Mouse (Mus musculus) megakaryocyte, embryonic 14.5 days (primary cell): ENCODE data around the gene Zmynd15. TPM values are rescaled to one million over a fixed set of nuclear protein-coding genes. Genes with fewer than 3 reads are reported as not detected.
"Not testable (repeated sequence)": the region's sequence is repeated elsewhere in the genome, so short reads cannot be mapped to it uniquely, and the experiment has no call there.

ENCODE experiments used
- H3K27me3 ChIP-seq: replicated peaks from 2 replicates; pipeline ENCODE3; 2012; ENCODE audit warnings: inconsistent platforms
- H3K36me3 ChIP-seq: replicated peaks from 2 replicates; pipeline ENCODE3; 2012; ENCODE audit warnings: low read length, inconsistent platforms, mixed read lengths
- H3K4me1 ChIP-seq: 2 replicates; pipeline ENCODE4 v1.6.1; 2012; ENCODE audit warnings: inconsistent platforms
- H3K4me3 ChIP-seq: replicated peaks from 2 replicates; pipeline ENCODE3; 2012; ENCODE audit warnings: moderate library complexity, mild to moderate bottlenecking, inconsistent platforms
- H3K9me3 ChIP-seq: 2 replicates; pipeline ENCODE4 v1.6.1; 2012; ENCODE audit warnings: inconsistent platforms
- FLI1 ChIP-seq: IDR thresholded peaks from 2 replicates; pipeline ENCODE4 v1.6.1; 2012; ENCODE audit warnings: low read length, inconsistent platforms, mixed read lengths
- GATA1 ChIP-seq: IDR thresholded peaks from 3 replicates; pipeline ENCODE4 v1.6.1; 2012; ENCODE audit warnings: mixed read lengths, low read length, inconsistent platforms, borderline replicate concordance
- polyA plus RNA-seq: library from polyadenylated mRNA; stranded (reverse); fragments of >175 nt; gene quantifications from 2 replicates; pipeline ENCODE4 v1.2.3, GENCODE M21; 2012; ENCODE audit warnings: low replicate concordance; ENCODE audit not compliant: insufficient read depth

The Zmynd15 gene
- polyA plus RNA-seq = 2.1 and 3.6 TPM in 2 replicates

DNA sequence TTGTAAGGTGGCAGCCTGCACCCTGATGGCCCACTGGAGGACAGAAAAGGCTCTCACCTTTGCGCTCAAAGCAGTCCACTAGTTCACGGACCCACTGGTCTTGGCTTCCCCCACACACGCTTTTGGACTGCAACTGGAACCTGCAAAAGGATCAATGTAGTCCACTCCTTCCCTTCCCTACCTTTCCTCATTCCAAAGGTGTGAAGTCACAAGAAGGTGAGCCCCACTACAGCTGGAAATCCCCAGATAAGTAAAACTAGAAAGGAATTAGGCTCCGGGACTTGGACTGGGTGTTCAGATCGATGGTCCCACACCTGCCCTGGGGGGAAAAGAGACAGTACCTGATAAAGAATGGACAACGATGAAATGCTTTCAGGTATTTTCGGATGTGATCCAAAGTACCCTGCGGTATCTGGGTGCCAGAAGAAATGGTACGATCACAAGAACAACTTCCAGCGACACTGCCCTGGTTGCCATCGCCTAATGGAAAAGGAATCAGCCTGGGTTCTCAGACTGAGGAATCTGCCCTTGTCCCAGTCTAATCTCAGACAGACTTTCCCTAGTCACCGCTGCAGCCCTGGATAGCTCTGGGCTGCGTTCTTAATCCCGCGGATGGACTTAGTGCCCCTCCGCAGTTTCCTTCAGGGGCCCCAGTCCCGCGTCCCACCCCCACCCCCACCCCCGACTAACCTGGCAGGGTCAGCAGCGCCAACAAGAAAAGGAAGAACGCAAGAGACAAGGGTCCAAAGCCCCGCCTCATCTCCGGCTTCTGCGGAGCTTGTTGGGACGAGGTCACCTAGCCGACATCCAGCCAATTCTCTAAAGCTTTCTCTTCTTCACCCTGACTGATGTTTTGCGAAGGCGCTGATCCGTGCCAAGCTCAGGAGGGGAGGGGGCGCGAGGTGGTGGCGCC is at the start of gene Zmynd15:
Zmynd15 (plus strand) TSS at position 746 of the 913 bp plus-strand sequence.
- no peak for TF ChIP-seq GATA1
- TF ChIP-seq FLI1 = no peak
- H3K36me3 ChIP-seq = peaks cover 11% of the 10 kb centered on the region
- peak within 1 kb of the TSS; percentile 91 for H3K4me3 ChIP-seq
- peaks cover 53% of the 10 kb centered on the region for H3K27me3 ChIP-seq
- peaks cover 23% of the 10 kb centered on the region for H3K4me1 ChIP-seq
- peaks cover 23% of the 10 kb centered on the region for H3K9me3 ChIP-seq

DNA sequence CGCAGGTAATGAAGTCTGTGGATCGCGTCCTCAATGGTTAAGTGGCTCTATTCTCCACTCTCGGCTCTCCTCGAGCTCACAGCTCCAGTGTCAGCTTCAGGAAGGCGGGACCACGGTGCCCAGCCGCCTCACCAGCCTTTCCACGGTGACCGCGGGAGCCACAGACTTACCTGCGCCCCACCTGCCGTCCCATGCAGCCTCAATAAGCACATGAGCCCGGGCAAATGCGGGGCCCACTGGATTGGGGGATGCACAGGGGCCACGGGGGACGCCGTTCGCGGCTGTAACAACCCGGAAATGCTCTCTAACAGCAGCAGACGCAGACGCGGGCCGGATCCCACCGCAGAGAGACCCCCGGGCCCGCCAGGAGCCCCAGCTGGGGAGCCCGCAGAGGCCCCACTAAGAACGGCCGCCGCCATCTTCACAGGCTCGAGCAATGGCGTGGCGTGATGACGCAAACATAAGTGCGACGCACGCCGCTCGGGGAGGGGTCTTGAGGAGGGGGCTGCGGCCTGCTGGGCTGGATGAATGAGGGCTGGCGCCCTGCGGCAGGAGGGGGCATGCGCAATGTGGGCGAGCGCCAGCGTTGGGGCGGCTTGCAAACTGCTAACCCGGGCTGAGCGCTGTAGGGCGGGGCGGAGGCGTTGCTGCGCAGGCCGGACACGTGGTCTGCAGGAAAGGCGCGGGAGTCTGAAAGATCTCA is 49.5 kb upstream of the Zmynd15 start, which contains the start of gene Pelp1:
Pelp1 (minus strand) TSS at position 438 of the 703 bp plus-strand sequence.
- H3K9me3 ChIP-seq = no peaks in the 10 kb centered on the region
- TF ChIP-seq GATA1 (no peak), FLI1 (peak; percentile 28; the same call in 1 of the 2 replicates)
- peak within 1 kb of the TSS; percentile 97 for H3K4me3 ChIP-seq
- peaks cover 54% of the 10 kb centered on the region for H3K4me1 ChIP-seq
- peaks cover 26% of the 10 kb centered on the region for H3K36me3 ChIP-seq
- H3K27me3 ChIP-seq = peaks cover under 1% of the 10 kb centered on the region

DNA sequence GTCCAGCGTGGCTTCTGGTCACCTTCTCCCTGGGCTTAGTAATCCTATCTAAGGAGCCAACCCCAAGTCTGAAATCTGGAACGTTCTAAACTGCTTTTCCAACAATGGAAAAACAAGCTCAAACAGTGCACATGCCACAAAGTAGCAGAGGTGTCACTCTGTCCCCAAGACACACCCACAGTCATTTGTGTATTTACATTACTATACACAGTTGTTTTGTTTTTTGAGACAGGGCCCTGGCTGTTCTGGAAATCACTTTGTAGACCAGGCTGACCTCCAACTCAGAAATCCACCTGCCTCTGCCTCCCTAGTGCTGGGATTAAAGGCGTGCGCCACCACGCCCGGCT is 49.0 kb upstream of the Zmynd15 start:
- H3K4me3 ChIP-seq = peak overlapping the region; percentile 97
- TF ChIP-seq GATA1 = no peak
- TF ChIP-seq FLI1 = no peak
- peaks cover 2% of the 10 kb centered on the region for H3K27me3 ChIP-seq
- H3K9me3 ChIP-seq = no peaks in the 10 kb centered on the region
- H3K4me1 ChIP-seq = peaks cover 58% of the 10 kb centered on the region
- H3K36me3 ChIP-seq = peaks cover 21% of the 10 kb centered on the region

DNA sequence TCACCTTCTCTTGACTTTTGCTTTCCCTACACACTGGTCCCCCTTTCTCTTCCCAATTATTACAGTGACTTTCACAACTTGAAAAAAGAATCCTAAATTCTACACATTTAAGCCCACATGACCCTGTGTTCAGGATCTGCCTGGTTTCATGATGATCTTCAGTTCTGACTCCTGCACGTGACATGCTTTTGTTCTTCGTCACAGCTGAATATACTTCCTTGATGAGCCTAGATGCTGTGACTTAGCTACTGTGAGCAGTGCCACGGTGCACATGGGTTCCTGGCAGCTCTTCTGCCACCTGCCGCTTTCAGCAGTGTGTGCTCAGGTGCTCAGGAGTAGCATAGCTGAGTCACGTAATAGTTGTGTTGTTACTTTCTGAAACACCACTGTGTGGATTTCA is 46.6 kb upstream of the Zmynd15 start:
- no peaks in the 10 kb centered on the region for H3K9me3 ChIP-seq
- no peak for TF ChIP-seq FLI1
- no peak for TF ChIP-seq GATA1

DNA sequence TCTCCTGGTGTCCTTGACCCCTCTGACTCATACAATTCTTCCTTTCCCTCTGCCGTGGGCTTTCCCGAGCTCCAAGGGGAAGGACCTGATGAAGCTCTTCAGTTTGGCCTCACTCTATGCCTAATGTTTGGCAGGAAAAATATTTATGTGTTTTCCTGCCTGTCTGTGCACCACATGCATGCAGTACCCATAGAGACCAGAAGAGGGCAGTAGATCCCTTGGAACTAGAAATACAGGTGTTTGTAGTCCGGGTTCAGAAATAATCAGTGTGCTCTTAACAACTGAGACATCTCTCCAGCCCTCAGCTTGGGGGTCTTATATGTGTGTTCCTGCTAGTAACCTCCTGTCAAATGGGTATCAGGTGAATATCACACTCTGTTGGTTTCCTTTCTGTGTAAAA is 45.3 kb upstream of the Zmynd15 start:
- Histone ChIP-seq H3K27me3 (peaks cover 2% of the 10 kb centered on the region), H3K9me3 (no peaks in the 10 kb centered on the region), H3K4me3 (peak overlapping the region; percentile 21), H3K4me1 (peaks cover 41% of the 10 kb centered on the region), H3K36me3 (no peaks in the 10 kb centered on the region)
- TF ChIP-seq FLI1 (no peak), GATA1 (no peak)

More for the DNA sequence above, 46.6 kb upstream of the Zmynd15 start:
- Histone ChIP-seq H3K4me3 (no peak overlapping the region), H3K36me3 (peaks cover under 1% of the 10 kb centered on the region), H3K4me1 (peaks cover 51% of the 10 kb centered on the region), H3K27me3 (peaks cover 2% of the 10 kb centered on the region)

DNA sequence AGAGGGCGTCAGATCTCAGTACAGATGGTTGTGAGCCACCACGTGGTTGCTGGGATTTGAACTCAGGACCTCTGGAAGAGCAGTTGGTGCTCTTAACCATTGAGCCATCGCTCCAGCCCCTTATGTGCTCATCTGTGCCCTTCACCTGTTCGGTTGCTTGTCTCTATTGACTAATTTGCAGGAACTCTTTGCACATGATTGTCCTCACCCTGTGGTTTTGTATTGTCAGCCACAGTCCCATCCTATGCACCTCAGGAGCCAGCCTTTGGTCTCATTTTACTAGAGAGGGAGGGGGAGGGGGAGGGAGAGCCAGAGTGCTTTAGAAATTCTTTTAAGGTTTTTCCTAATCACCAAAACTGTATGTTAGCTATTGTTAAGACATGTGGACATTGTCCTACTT is 41.0 kb upstream of the Zmynd15 start:
- no peaks in the 10 kb centered on the region for H3K36me3 ChIP-seq
- TF ChIP-seq GATA1 (no peak), FLI1 (no peak)
- no peak overlapping the region for H3K4me3 ChIP-seq
- H3K27me3 ChIP-seq = peaks cover 2% of the 10 kb centered on the region
- no peaks in the 10 kb centered on the region for H3K9me3 ChIP-seq
- peaks cover 23% of the 10 kb centered on the region for H3K4me1 ChIP-seq

DNA sequence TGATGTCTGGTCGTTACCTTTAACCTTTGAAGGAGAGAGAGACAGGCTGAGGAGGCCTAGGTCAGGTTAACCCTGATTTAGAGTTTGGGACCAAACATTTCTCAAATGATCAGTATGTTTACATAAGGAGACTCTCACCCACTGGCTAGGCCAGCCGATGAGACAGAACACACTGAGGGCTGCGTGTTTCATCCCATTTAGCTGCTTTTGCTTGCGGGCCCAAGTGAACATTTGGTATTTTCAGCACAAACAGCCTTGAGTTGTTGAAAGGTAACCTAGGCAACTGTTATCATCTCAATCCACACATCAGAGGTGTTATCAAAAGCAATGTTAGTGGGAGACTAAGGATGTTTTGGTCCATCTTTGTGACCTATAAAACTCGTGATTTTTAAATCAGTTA is 39.7 kb upstream of the Zmynd15 start:
- no peaks in the 10 kb centered on the region for H3K36me3 ChIP-seq
- H3K4me1 ChIP-seq = peaks cover 21% of the 10 kb centered on the region
- no peak overlapping the region for H3K4me3 ChIP-seq
- peaks cover 2% of the 10 kb centered on the region for H3K27me3 ChIP-seq
- no peaks in the 10 kb centered on the region for H3K9me3 ChIP-seq
- TF ChIP-seq FLI1 = no peak

DNA sequence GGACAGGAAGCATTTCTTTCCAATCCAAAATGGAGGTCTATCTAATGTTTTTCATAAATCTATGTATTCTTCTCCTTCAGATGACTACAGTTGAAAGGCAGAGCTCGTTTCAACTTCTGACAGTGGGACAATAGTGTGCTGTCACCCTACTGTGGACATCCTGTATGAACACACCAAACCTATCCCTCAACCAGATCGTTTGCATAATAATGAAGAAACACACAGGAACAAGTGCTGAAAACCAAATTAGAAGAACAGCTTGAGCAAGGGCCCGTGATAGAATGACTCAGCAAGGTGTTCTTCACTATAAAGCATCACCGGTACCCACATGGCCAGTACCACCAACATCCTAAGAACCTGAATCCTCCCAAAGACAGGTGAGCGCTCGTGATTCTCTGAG is 32.6 kb upstream of the Zmynd15 start:
- not testable (repeated sequence) for H3K36me3 ChIP-seq, H3K27me3 ChIP-seq, H3K9me3 ChIP-seq, H3K4me3 ChIP-seq
- H3K4me1 ChIP-seq = peaks cover 11% of the 10 kb centered on the region

DNA sequence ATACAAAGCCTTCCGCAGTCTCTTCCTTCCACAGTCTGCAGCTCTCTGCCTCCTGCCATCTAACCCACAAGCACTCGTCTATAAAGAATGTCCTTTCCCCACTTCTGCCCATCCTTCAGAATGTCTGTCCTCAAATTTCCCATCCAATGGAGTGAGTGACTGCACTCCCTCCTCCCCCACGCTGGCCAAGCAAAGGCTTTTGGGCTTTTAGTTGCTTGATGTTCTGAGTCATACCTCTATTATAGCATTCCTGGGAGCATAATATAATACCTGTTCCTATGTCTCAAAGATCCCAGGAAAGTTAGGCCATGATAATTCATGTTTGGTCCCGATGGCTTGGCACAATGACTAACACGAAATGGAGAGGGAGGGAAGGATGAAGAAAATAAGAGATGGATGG is 27.7 kb upstream of the Zmynd15 start:
- TF ChIP-seq FLI1 (no peak), GATA1 (no peak)
- Histone ChIP-seq H3K9me3 (no peaks in the 10 kb centered on the region), H3K27me3 (no peaks in the 10 kb centered on the region), H3K4me1 (peaks cover 49% of the 10 kb centered on the region), H3K4me3 (peak overlapping the region; percentile 92), H3K36me3 (peaks cover 26% of the 10 kb centered on the region)
